Mouse (Mus musculus): ENCODE results near the gene Dab1. TPM values are rescaled to one million over a fixed set of nuclear protein-coding genes. Genes with fewer than 3 reads are reported as not detected.

The Dab1 gene
- polyA plus RNA-seq, 1 experiment from 2014 or later: 77.8 TPM

- Histone ChIP-seq H3K9me3 (no peaks in the 10 kb centered on the region), H3K4me3 (replicated peaks) (no peak overlapping the region), H3K27ac (no peak overlapping the region), H3K36me3 (replicated peaks) (no peaks in the 10 kb centered on the region), H3K9ac (no peak overlapping the region), H3K4me2 (no peak overlapping the region), H3K27me3 (no peaks in the 10 kb centered on the region), H3K4me1 (no peaks in the 10 kb centered on the region)
- WGBS: 12% methylated on average over 2 of the region's 2 CpGs
- no peak for ATAC-seq (ENCODE audit: low FRiP score)
Observed at GRCm38 (mm10) chr4:104026834-104027233, 407.7 kb downstream of the Dab1 start.

- H3K27ac ChIP-seq: no peak overlapping the region
- H3K36me3 ChIP-seq (replicated peaks): no peaks in the 10 kb centered on the region
- no peak for ATAC-seq (ENCODE audit: low FRiP score)
- no peak overlapping the region for H3K9ac ChIP-seq
- 80% methylated on average over 1 of the region's 1 CpGs for WGBS
- H3K4me1 ChIP-seq: no peaks in the 10 kb centered on the region
- H3K4me3 ChIP-seq (replicated peaks): no peak overlapping the region
- no peaks in the 10 kb centered on the region for H3K9me3 ChIP-seq
- H3K27me3 ChIP-seq: no peaks in the 10 kb centered on the region
- H3K4me2 ChIP-seq: no peak overlapping the region
Observed at GRCm38 (mm10) chr4:104027239-104027638, 408.1 kb downstream of the Dab1 start.

GRCm38 (mm10) chr4:104036091-104036490 is 416.9 kb downstream of the Dab1 start:
- no peaks in the 10 kb centered on the region for H3K4me1 ChIP-seq
- H3K27ac ChIP-seq: no peak overlapping the region
- no peaks in the 10 kb centered on the region for H3K9me3 ChIP-seq
- H3K9ac ChIP-seq: no peak overlapping the region
- no peak overlapping the region for H3K4me2 ChIP-seq
- H3K4me3 ChIP-seq (replicated peaks): no peak overlapping the region
- H3K27me3 ChIP-seq: no peaks in the 10 kb centered on the region
- ATAC-seq (ENCODE audit: low FRiP score): no peak
- H3K36me3 ChIP-seq (replicated peaks): no peaks in the 10 kb centered on the region

- Histone ChIP-seq H3K4me2 (no peak overlapping the region), H3K4me1 (no peaks in the 10 kb centered on the region), H3K4me3 (replicated peaks) (no peak overlapping the region), H3K9ac (no peak overlapping the region), H3K27me3 (no peaks in the 10 kb centered on the region), H3K36me3 (replicated peaks) (no peaks in the 10 kb centered on the region), H3K27ac (no peak overlapping the region), H3K9me3 (no peaks in the 10 kb centered on the region)
- 73% methylated on average over 4 of the region's 4 CpGs for WGBS
- no peak for ATAC-seq (ENCODE audit: low FRiP score)
Observed at GRCm38 (mm10) chr4:104039588-104039987, 420.4 kb downstream of the Dab1 start.

- no peak for ATAC-seq (ENCODE audit: low FRiP score)
- Histone ChIP-seq H3K9me3 (no peaks in the 10 kb centered on the region), H3K4me3 (replicated peaks) (no peak overlapping the region), H3K4me1 (no peaks in the 10 kb centered on the region), H3K36me3 (replicated peaks) (no peaks in the 10 kb centered on the region), H3K27ac (no peak overlapping the region), H3K27me3 (no peaks in the 10 kb centered on the region), H3K9ac (no peak overlapping the region), H3K4me2 (no peak overlapping the region)
- WGBS: 51% methylated on average over 2 of the region's 2 CpGs
Observed at GRCm38 (mm10) chr4:104043441-104043840, 424.3 kb downstream of the Dab1 start.

DNA sequence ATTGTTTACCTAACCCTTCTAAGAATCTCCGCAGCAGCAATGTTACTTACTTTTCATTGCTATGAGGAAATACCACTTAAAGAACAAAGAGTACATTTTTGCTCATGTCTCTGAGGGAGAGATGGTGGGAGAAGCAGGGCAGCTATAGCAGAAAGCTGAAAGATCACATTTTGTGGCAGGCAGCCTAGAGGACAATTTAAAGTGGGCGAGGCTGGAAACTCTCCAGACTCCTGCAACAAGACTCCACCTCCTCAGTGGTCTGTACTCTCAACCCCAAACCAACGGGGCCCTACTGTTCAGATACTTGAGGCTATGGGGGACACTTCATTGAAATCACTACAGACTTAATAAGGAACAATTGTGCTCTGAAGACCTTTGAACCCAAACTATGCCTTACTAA is 425.5 kb downstream of the Dab1 start:
- WGBS: 55% methylated on average over 3 of the region's 3 CpGs
- Histone ChIP-seq H3K27me3 (no peaks in the 10 kb centered on the region), H3K4me1 (no peaks in the 10 kb centered on the region), H3K36me3 (replicated peaks) (no peaks in the 10 kb centered on the region), H3K4me3 (replicated peaks) (no peak overlapping the region), H3K27ac (no peak overlapping the region), H3K4me2 (no peak overlapping the region), H3K9me3 (no peaks in the 10 kb centered on the region), H3K9ac (no peak overlapping the region)
- ATAC-seq (ENCODE audit: low FRiP score): no peak

- whole genome bisulfite sequencing: 72% methylated on average over 7 of the region's 7 CpGs
- ATAC-seq (ENCODE audit: low FRiP score): no peak
- Histone ChIP-seq H3K27me3 (no peaks in the 10 kb centered on the region), H3K9ac (no peak overlapping the region), H3K4me2 (no peak overlapping the region), H3K27ac (no peak overlapping the region), H3K36me3 (replicated peaks) (no peaks in the 10 kb centered on the region), H3K4me3 (replicated peaks) (no peak overlapping the region), H3K9me3 (no peaks in the 10 kb centered on the region), H3K4me1 (no peaks in the 10 kb centered on the region)
Observed at GRCm38 (mm10) chr4:104047966-104048804, 429.0 kb downstream of the Dab1 start.

DNA sequence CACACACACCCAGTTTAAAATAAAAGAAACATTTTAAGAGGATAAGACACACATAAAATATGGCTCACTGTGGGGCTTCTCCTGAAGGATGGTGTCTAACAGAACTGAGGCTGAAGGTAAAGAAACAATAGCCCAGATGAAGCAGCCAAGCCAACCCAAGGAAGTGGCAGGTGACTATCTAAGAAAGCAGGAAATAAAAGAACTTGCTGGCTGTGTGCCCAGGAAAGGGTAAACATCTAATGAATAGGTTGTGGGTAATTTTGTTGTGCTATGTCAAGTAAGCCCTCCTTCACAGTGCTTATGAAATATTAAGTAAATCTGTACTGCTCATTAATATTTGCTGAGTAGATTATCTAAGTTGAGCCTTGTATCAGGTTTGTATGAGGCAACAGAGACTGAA is 438.0 kb downstream of the Dab1 start:
- no peaks in the 10 kb centered on the region for H3K27me3 ChIP-seq
- no peak for ATAC-seq (ENCODE audit: low FRiP score)
- no peaks in the 10 kb centered on the region for H3K36me3 ChIP-seq (replicated peaks)
- no peaks in the 10 kb centered on the region for H3K9me3 ChIP-seq
- no peak overlapping the region for H3K4me2 ChIP-seq
- H3K9ac ChIP-seq: no peak overlapping the region
- no peaks in the 10 kb centered on the region for H3K4me1 ChIP-seq
- no peak overlapping the region for H3K27ac ChIP-seq
- no peak overlapping the region for H3K4me3 ChIP-seq (replicated peaks)

DNA sequence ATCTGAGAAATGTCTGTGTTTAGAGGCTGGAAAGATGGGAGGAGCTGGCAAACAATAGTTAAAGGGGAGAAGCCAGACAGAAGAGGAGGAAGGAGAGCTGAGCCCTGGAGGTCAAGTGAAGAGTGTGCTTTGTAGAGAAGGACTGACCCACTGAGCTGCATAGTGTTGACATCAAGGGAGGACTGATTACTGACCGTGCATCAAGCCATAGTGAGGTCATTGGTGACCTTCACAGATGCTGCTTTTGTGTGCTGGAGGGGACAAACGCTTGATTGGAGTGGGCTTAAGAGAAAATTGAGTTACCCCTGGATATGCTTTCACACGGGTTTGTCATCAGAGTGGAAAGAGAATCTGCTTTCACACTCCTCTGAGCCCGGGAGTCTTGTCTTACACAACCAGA is 440.4 kb downstream of the Dab1 start:
- Histone ChIP-seq H3K36me3 (replicated peaks) (no peaks in the 10 kb centered on the region), H3K27ac (no peak overlapping the region), H3K27me3 (no peaks in the 10 kb centered on the region), H3K9ac (no peak overlapping the region), H3K4me3 (replicated peaks) (no peak overlapping the region), H3K9me3 (no peaks in the 10 kb centered on the region), H3K4me1 (0 out of 2 replicates have a peak, but pooled peaks cover 3% of the 10 kb centered on the region), H3K4me2 (no peak overlapping the region)
- ATAC-seq (ENCODE audit: low FRiP score): no peak
- WGBS: 49% methylated on average over 4 of the region's 4 CpGs

- Histone ChIP-seq H3K27ac (no peak overlapping the region), H3K4me1 (peaks cover 17% of the 10 kb centered on the region; the same call in 1 of the 2 replicates), H3K36me3 (replicated peaks) (no peaks in the 10 kb centered on the region), H3K9me3 (no peaks in the 10 kb centered on the region), H3K27me3 (peaks cover 11% of the 10 kb centered on the region; the same call in 1 of the 2 replicates), H3K4me2 (no peak overlapping the region), H3K9ac (no peak overlapping the region), H3K4me3 (replicated peaks) (no peak overlapping the region)
- ATAC-seq (ENCODE audit: low FRiP score): no peak
- 92% methylated on average over 4 of the region's 4 CpGs for WGBS
Observed at GRCm38 (mm10) chr4:104062356-104062755, 443.2 kb downstream of the Dab1 start.

- Histone ChIP-seq H3K9me3 (no peaks in the 10 kb centered on the region), H3K4me3 (replicated peaks) (no peak overlapping the region), H3K36me3 (replicated peaks) (no peaks in the 10 kb centered on the region), H3K4me1 (peaks cover 21% of the 10 kb centered on the region), H3K27me3 (peaks cover 24% of the 10 kb centered on the region), H3K9ac (no peak overlapping the region), H3K4me2 (no peak overlapping the region), H3K27ac (peak overlapping the region; percentile 50; the same call in 1 of the 2 replicates)
- ATAC-seq (ENCODE audit: low FRiP score): 0 out of 2 replicates have a peak, but pooled peaks have one; percentile 11
- 31% methylated on average over 5 of the region's 5 CpGs for WGBS
Observed at GRCm38 (mm10) chr4:104066901-104067300, 447.7 kb downstream of the Dab1 start.

DNA sequence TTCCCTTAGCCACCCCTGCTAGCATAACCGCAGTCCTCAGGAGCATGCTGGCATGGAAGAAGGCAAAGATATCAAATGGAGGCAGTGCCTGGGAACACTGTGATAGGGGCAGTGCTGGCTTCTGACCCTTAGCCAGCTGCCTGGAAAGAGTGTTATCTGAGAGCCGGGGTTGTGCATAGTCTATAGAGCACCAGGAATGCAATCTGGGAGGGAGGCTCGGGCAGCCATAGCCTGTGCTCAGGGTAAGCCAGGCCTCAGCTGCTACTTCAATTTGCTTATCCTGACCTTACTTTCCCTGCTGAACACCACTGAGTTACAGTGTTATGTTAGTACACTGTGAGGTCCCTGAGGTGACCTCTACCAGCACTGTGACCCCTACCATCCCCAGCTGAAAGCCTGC is 448.6 kb downstream of the Dab1 start:
- Histone ChIP-seq H3K4me3 (replicated peaks) (no peak overlapping the region), H3K4me1 (peaks cover 21% of the 10 kb centered on the region), H3K9me3 (no peaks in the 10 kb centered on the region), H3K4me2 (no peak overlapping the region), H3K27ac (no peak overlapping the region), H3K36me3 (replicated peaks) (no peaks in the 10 kb centered on the region), H3K27me3 (peaks cover 32% of the 10 kb centered on the region), H3K9ac (no peak overlapping the region)
- peak; percentile 41 for ATAC-seq (ENCODE audit: low FRiP score)
- 37% methylated on average over 3 of the region's 3 CpGs for WGBS

- ATAC-seq (ENCODE audit: low FRiP score): no peak
- H3K4me3 ChIP-seq (replicated peaks): no peak overlapping the region
- peaks cover 30% of the 10 kb centered on the region for H3K27me3 ChIP-seq
- no peak overlapping the region for H3K9ac ChIP-seq
- no peaks in the 10 kb centered on the region for H3K36me3 ChIP-seq (replicated peaks)
- H3K4me2 ChIP-seq: no peak overlapping the region
- H3K4me1 ChIP-seq: peaks cover 27% of the 10 kb centered on the region
- 79% methylated on average over 10 of the region's 10 CpGs for WGBS
- H3K27ac ChIP-seq: no peak overlapping the region
- no peaks in the 10 kb centered on the region for H3K9me3 ChIP-seq
Observed at GRCm38 (mm10) chr4:104071296-104071695, 452.1 kb downstream of the Dab1 start.
